Mouse (Mus musculus) stomach, postnatal 0 days (tissue): ENCODE measurements around the gene Mtrex.

Experiments used
- CTCF ChIP-seq: IDR thresholded peaks from 2 replicates; pipeline ENCODE4 v1.5.1; 2016; ENCODE audit warnings: antibody characterized with exemption, low read depth, mild to moderate bottlenecking, moderate library complexity
- EP300 ChIP-seq: optimal IDR thresholded peaks from 2 replicates; pipeline ENCODE3; 2016; ENCODE audit warnings: antibody characterized with exemption

DNA sequence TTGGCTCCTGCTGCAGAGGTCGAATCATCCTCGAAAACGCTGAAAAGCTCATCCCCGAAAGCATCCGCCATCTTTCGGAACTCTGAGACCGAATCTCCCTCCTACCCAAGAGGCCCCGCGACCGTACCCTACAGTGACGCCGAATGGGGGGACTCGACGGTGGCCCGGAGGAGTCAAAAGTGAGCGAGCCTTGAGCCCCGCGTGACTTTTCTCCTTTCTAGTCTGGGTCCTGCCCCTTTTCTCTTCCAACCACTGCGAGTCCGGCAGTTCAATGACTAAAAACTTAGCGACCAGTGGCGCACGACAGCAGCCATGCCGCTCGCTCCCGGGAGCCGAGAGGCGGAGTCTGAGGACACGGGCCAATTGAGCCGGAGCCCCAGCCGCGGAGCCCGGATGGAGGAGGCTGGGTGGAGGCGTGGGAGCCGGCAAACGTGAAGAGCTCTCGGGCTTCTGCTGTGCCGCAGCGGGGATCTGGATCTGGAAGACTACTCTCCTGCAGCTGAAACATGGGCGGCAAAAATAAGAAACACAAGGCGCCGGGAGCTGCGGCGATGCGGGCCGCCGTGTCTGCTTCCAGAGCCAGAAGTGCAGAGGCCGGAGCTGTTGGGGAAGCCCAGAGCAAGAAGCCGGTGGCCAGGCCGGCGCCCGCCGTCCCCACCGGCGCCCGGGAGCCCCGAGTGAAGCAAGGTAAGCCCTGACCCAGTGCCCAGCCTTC lies at the start of gene Mtrex, which contains the start of gene Dhx29:
- TF ChIP-seq CTCF, result peak; percentile 12; the same call in 1 of the 2 replicates
- no peak for TF ChIP-seq EP300
